Mouse (Mus musculus) limb, embryonic 14.5 days (tissue): ENCODE results near the gene Gbf1. TPM values are rescaled to one million over a fixed set of nuclear protein-coding genes. Genes with fewer than 3 reads are reported as not detected.

ENCODE experiments used
- ATAC-seq: fragments of 200-750 bp; cut with Nextera tagmentation; 2 replicates; pipeline ENCODE4 v1.8.0; 2017; ENCODE audit warnings: low read depth, moderate number of reproducible peaks, moderate TSS enrichment; ENCODE audit not compliant: low FRiP score
- DNase-seq: peaks from one replicate; pipeline ENCODE4 v3.0.0-alpha.2; 2015; ENCODE audit warnings: low spot score
- H3K27ac ChIP-seq: fragments of 300-500 bp; sonication (generic); replicated peaks from 2 replicates; pipeline ENCODE4 v1.5.1; 2014; ENCODE audit warnings: low read depth, mild to moderate bottlenecking, low read length, moderate library complexity, mixed read lengths
- H3K27me3 ChIP-seq: fragments of 300-500 bp; sonication (generic); 2 replicates; pipeline ENCODE4 v1.6.1; 2014; ENCODE audit warnings: low read length, mixed read lengths; ENCODE audit not compliant: control insufficient read depth, insufficient read depth
- H3K36me3 ChIP-seq: fragments of 300-500 bp; sonication (generic); 2 replicates; pipeline ENCODE4 v1.6.1; 2014; ENCODE audit warnings: mild to moderate bottlenecking, low read length, moderate library complexity, mixed read lengths; ENCODE audit not compliant: control insufficient read depth, insufficient read depth
- H3K4me1 ChIP-seq: fragments of 300-500 bp; sonication (generic); 2 replicates; pipeline ENCODE4 v1.6.1; 2014; ENCODE audit warnings: antibody characterized with exemption, low read length, mixed read lengths; ENCODE audit not compliant: control insufficient read depth, insufficient read depth
- H3K4me2 ChIP-seq: fragments of 300-500 bp; sonication (generic); replicated peaks from 2 replicates; pipeline ENCODE4 v1.6.1; 2014; ENCODE audit warnings: low read depth, mild to moderate bottlenecking, low read length, moderate library complexity; ENCODE audit not compliant: severe bottlenecking
- H3K4me3 ChIP-seq: fragments of 300-500 bp; sonication (generic); replicated peaks from 2 replicates; pipeline ENCODE4 v1.5.1; 2014; ENCODE audit warnings: low read length
- H3K9ac ChIP-seq: fragments of 300-500 bp; sonication (generic); 2 replicates; pipeline ENCODE4 v1.6.1; 2014; ENCODE audit warnings: mild to moderate bottlenecking, low read depth, low read length, moderate library complexity; ENCODE audit not compliant: severe bottlenecking
- H3K9me3 ChIP-seq: fragments of 300-500 bp; sonication (generic); 2 replicates; pipeline ENCODE4 v1.6.1; 2016; ENCODE audit warnings: low read length; ENCODE audit not compliant: control insufficient read depth
- POLR2A ChIP-seq: fragments of 200-500 bp; IDR thresholded peaks from 2 replicates; pipeline ENCODE4 v1.8.0; 2012; ENCODE audit warnings: inconsistent platforms, mild to moderate bottlenecking, moderate library complexity, borderline replicate concordance; ENCODE audit not compliant: insufficient read depth, insufficient read length; ENCODE audit errors: extremely low read depth
- WGBS: fragments of 180-500 bp; shearing (Covaris S2); extraction: QIAGEN DNeasy Blood & Tissue Kit; methylation state at CpG from one replicate; pipeline ENCODE4 v1.1.7; 2014; 5-methylcytosine and 5-hydroxymethylcytosine counted together
- polyA plus RNA-seq, 2 experiments: library from polyadenylated mRNA; depleted of rRNA in 1 of 2; stranded (reverse) in 1 of 2; unstranded in 1 of 2; fragments of >200 nt; fragmentation: Nextera tagmentation in 1 of 2; extraction: Ambion mirVana in 1 of 2; gene quantifications; 2 replicates each; pipeline versions ENCODE4 v1.2.1 to v1.2.3; 2012 to 2014

The Gbf1 gene
- polyA plus RNA-seq, 2 experiments = 66.8 to 92.1 TPM

- Histone ChIP-seq H3K9ac (no peak overlapping the region), H3K9me3 (no peaks in the 10 kb centered on the region), H3K4me2 (no peak overlapping the region), H3K4me1 (peaks cover 7% of the 10 kb centered on the region; the same call in 1 of the 2 replicates), H3K36me3 (0 out of 2 replicates have a peak, but pooled peaks cover 8% of the 10 kb centered on the region), H3K4me3 (no peak overlapping the region), H3K27me3 (no peaks in the 10 kb centered on the region), H3K27ac (no peak overlapping the region)
- no peak for ATAC-seq
- no peak for TF ChIP-seq POLR2A
- 79% methylated on average over 5 of the region's 5 CpGs for WGBS
- DNase-seq = no peak
Measured at GRCm38 (mm10) chr19:46242416-46242815, 90.1 kb downstream of the Gbf1 start.

- DNase-seq = no peak
- TF ChIP-seq POLR2A = no peak
- H3K9ac ChIP-seq = no peak overlapping the region
- H3K36me3 ChIP-seq = peaks cover 17% of the 10 kb centered on the region; the same call in 1 of the 2 replicates
- H3K9me3 ChIP-seq = no peaks in the 10 kb centered on the region
- ATAC-seq = no peak
- no peak overlapping the region for H3K27ac ChIP-seq
- no peaks in the 10 kb centered on the region for H3K27me3 ChIP-seq
- no peak overlapping the region for H3K4me2 ChIP-seq
- peaks cover 7% of the 10 kb centered on the region; the same call in 1 of the 2 replicates for H3K4me1 ChIP-seq
- no peak overlapping the region for H3K4me3 ChIP-seq
- WGBS = 45% methylated on average over 5 of the region's 5 CpGs
Measured at GRCm38 (mm10) chr19:46244628-46245027, 92.3 kb downstream of the Gbf1 start.

GRCm38 (mm10) chr19:46248991-46249390 is 96.7 kb downstream of the Gbf1 start:
- H3K36me3 ChIP-seq = peaks cover 40% of the 10 kb centered on the region; the same call in 1 of the 2 replicates
- ATAC-seq = no peak
- WGBS = 25% methylated on average over 7 of the region's 7 CpGs

GRCm38 (mm10) chr19:46254163-46254752 is 101.9 kb downstream of the Gbf1 start:
- no peak overlapping the region for H3K9ac ChIP-seq
- H3K4me3 ChIP-seq = no peak overlapping the region
- H3K27me3 ChIP-seq = no peaks in the 10 kb centered on the region
- ATAC-seq = no peak
- TF ChIP-seq POLR2A = no peak
- H3K9me3 ChIP-seq = no peaks in the 10 kb centered on the region
- no peak overlapping the region for H3K27ac ChIP-seq
- no peak overlapping the region for H3K4me2 ChIP-seq
- H3K4me1 ChIP-seq = no peaks in the 10 kb centered on the region
- peak; percentile 55 for DNase-seq
- H3K36me3 ChIP-seq = peaks cover 71% of the 10 kb centered on the region
- WGBS = 43% methylated on average over 7 of the region's 7 CpGs

More at GRCm38 (mm10) chr19:46248991-46249390, 96.7 kb downstream of the Gbf1 start:
- Histone ChIP-seq H3K9ac (no peak overlapping the region), H3K4me1 (no peaks in the 10 kb centered on the region), H3K27ac (no peak overlapping the region), H3K9me3 (no peaks in the 10 kb centered on the region), H3K4me2 (no peak overlapping the region), H3K27me3 (no peaks in the 10 kb centered on the region), H3K4me3 (no peak overlapping the region)
- DNase-seq = no peak
- no peak for TF ChIP-seq POLR2A

GRCm38 (mm10) chr19:46264762-46265161 is 112.5 kb downstream of the Gbf1 start:
- no peaks in the 10 kb centered on the region for H3K9me3 ChIP-seq
- TF ChIP-seq POLR2A = no peak
- WGBS = 90% methylated on average over 7 of the region's 7 CpGs
- H3K4me3 ChIP-seq = no peak overlapping the region
- no peak overlapping the region for H3K4me2 ChIP-seq
- no peaks in the 10 kb centered on the region for H3K27me3 ChIP-seq
- no peak for DNase-seq
- no peak for ATAC-seq
- H3K27ac ChIP-seq = no peak overlapping the region
- H3K4me1 ChIP-seq = no peaks in the 10 kb centered on the region
- peaks cover 99% of the 10 kb centered on the region for H3K36me3 ChIP-seq
- no peak overlapping the region for H3K9ac ChIP-seq
